Mouse (Mus musculus): ENCODE data around the gene Map3k12.

DNA sequence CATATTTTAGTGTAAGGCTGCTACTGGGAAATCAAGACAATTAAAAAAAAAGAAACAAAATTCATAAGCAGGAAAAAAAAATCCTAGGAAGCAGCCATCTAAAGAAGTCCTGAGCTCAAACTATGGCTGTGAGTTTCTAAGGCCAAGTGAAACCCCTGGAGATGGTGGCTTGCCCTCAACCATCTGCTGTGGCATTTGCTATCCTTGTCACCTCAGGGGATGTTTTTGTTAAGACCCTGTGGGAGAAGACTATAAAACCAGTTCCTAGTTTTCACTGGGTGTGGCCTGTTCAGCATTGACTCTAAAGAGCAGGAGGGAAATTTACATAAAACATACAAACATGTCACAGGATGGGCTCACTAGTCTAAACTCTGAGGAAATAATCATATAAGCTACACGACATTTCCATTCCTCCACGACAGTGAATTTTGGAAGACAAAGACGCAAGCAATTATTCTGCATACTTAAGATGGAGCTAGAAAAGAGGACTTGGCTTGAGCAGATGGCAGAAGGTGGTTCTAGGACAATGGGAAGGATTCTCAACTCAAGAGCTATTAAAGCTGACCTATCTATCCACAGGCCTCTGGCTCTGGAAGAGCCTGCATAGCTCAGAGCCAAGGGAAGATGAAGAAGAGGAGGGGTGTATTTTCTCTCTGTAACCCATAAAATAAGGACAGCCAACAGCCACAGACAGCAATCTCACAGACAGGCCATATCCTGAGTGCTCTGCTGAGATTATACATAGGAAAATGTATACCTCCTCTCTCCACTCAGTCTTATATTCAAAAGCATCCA, 15.4 kb upstream of the Map3k12 start:
- TF ChIP-seq CTCF (IDR thresholded peaks at IDR 0.05; ENCODE audit: extremely low read depth, insufficient read length, insufficient replicate concordance, low read depth, low read length) (no peak), POLR2A (IDR thresholded peaks at IDR 0.05; ENCODE audit: low read depth, low read length) (no peak)

Measured in small intestine, adult 2 months (tissue).